In genomic region chr17:64466746-64467145, GRCm38 (mm10) we compare ENCODE assay signal across 18 mouse cellular contexts.
A peak's percentile ranks its signal among the peaks of the same experiment; 100 is the strongest.
DNase-seq lines count a peak whose midpoint lies in the region; ATAC-seq and TF ChIP-seq lines count a peak whose summit lies in the region.
"Had no signal": no experiment of that assay in that cellular context is flagged by ENCODE, and none has a peak within 500 bp of the region (broad histone marks: within the 10 kb centered on the region; RNA-seq: fewer than 3 reads in every experiment).

No protein-coding gene starts in this region.

- DNase-seq in hindbrain, embryonic 11.5 days (ENCODE audit: low spot score), result no peak
- peak; percentile 31 for DNase-seq in lung, embryonic 14.5 days
- DNase-seq in lung, postnatal 4 days, result no peak
- DNase-seq in cerebellum, postnatal 36 days, result no peak
- DNase-seq in kidney, postnatal 36 days, result no peak
- DNase-seq: adrenal gland, postnatal 10 days; cerebellum, adult 11 months; cerebellum, adult 8-10 months; forebrain, postnatal 0 days; gastrocnemius, postnatal 25 days; heart, adult 11 months; heart, postnatal 36 days had no signal

- no peaks in the 10 kb centered on the region for H3K36me3 ChIP-seq in hindbrain, embryonic 13.5 days
- no peaks in the 10 kb centered on the region for H3K36me3 ChIP-seq in hindbrain, embryonic 11.5 days (ENCODE audit: control insufficient read depth, insufficient read depth, low read length)
- H3K36me3 ChIP-seq in lung, embryonic 14.5 days (ENCODE audit: insufficient read depth), result no peaks in the 10 kb centered on the region
- no peaks in the 10 kb centered on the region for H3K36me3 ChIP-seq in liver, embryonic 15.5 days (replicated peaks)
- H3K36me3 ChIP-seq: embryonic facial prominence, embryonic 12.5 days; heart, embryonic 13.5 days; hindbrain, embryonic 12.5 days had no signal

- no peak overlapping the region for H3K4me3 ChIP-seq in hindbrain, embryonic 13.5 days
- H3K4me3 ChIP-seq in hindbrain, embryonic 11.5 days (ENCODE audit: low read depth, low read length), result no peak overlapping the region
- H3K4me3 ChIP-seq in lung, embryonic 14.5 days (ENCODE audit: low read depth, low read length), result no peak overlapping the region
- H3K4me3 ChIP-seq in liver, embryonic 15.5 days (replicated peaks), result no peak overlapping the region
- H3K4me3 ChIP-seq: embryonic facial prominence, embryonic 12.5 days; heart, embryonic 13.5 days; hindbrain, embryonic 12.5 days had no signal

- peak; percentile 21; the same call in 1 of the 2 replicates for ATAC-seq in hindbrain, embryonic 13.5 days (ENCODE audit: low FRiP score)
- ATAC-seq in hindbrain, embryonic 11.5 days (ENCODE audit: low FRiP score), result no peak
- no peak for ATAC-seq in lung, embryonic 14.5 days (ENCODE audit: insufficient read depth)
- ATAC-seq in liver, embryonic 15.5 days (ENCODE audit: insufficient read depth), result peak; percentile 60; the same call in 1 of the 2 replicates
- ATAC-seq: forebrain, postnatal 0 days; hindbrain, postnatal 0 days had no signal

- H3K9ac ChIP-seq in hindbrain, embryonic 13.5 days, result no peak overlapping the region
- H3K9ac ChIP-seq in hindbrain, embryonic 11.5 days (ENCODE audit: low read depth, low read length), result no peak overlapping the region
- no peak overlapping the region for H3K9ac ChIP-seq in lung, embryonic 14.5 days
- no peak overlapping the region for H3K9ac ChIP-seq in liver, embryonic 15.5 days
- H3K9ac ChIP-seq: embryonic facial prominence, embryonic 12.5 days; forebrain, postnatal 0 days; heart, embryonic 13.5 days; hindbrain, embryonic 12.5 days had no signal

- no peak for TF ChIP-seq CTCF in lung, embryonic 14.5 days (IDR thresholded peaks at IDR 0.05; ENCODE audit: low read depth)

- no peaks in the 10 kb centered on the region for H3K9me3 ChIP-seq in hindbrain, embryonic 13.5 days
- H3K9me3 ChIP-seq in hindbrain, embryonic 11.5 days (ENCODE audit: control insufficient read depth, low read length), result no peaks in the 10 kb centered on the region
- no peaks in the 10 kb centered on the region for H3K9me3 ChIP-seq in lung, embryonic 14.5 days (ENCODE audit: low read depth, low read length)
- H3K9me3 ChIP-seq in liver, embryonic 15.5 days (replicated peaks), result no peaks in the 10 kb centered on the region
- H3K9me3 ChIP-seq: embryonic facial prominence, embryonic 12.5 days; heart, embryonic 13.5 days; hindbrain, embryonic 12.5 days had no signal

- H3K27me3 ChIP-seq in hindbrain, embryonic 13.5 days, result no peaks in the 10 kb centered on the region
- H3K27me3 ChIP-seq in hindbrain, embryonic 11.5 days (ENCODE audit: control insufficient read depth, insufficient read depth, low read length), result no peaks in the 10 kb centered on the region
- H3K27me3 ChIP-seq in lung, embryonic 14.5 days (ENCODE audit: insufficient read depth, low read length), result no peaks in the 10 kb centered on the region
- no peaks in the 10 kb centered on the region for H3K27me3 ChIP-seq in liver, embryonic 15.5 days
- H3K27me3 ChIP-seq: embryonic facial prominence, embryonic 12.5 days; hindbrain, embryonic 12.5 days had no signal

- 69% methylated on average over 9 of the region's 9 CpGs for WGBS in hindbrain, embryonic 13.5 days
- 82% methylated on average over 9 of the region's 9 CpGs for WGBS in hindbrain, embryonic 11.5 days
- WGBS in lung, embryonic 14.5 days, result 76% methylated on average over 9 of the region's 9 CpGs
- WGBS in liver, embryonic 15.5 days (ENCODE audit: insufficient replicate concordance), result 74% methylated on average over 9 of the region's 9 CpGs

- no peak overlapping the region for H3K27ac ChIP-seq in hindbrain, embryonic 13.5 days
- H3K27ac ChIP-seq in hindbrain, embryonic 11.5 days (ENCODE audit: low read depth, low read length), result no peak overlapping the region
- no peak overlapping the region for H3K27ac ChIP-seq in lung, embryonic 14.5 days (ENCODE audit: low read depth)
- 0 out of 2 replicates have a peak overlapping the region, but pooled peaks have one; percentile 6 for H3K27ac ChIP-seq in liver, embryonic 15.5 days (replicated peaks)
- H3K27ac ChIP-seq: embryonic facial prominence, embryonic 12.5 days; heart, embryonic 13.5 days; hindbrain, embryonic 12.5 days; hindbrain, postnatal 0 days had no signal

- H3K4me1 ChIP-seq in hindbrain, embryonic 13.5 days (replicated peaks), result peaks cover 27% of the 10 kb centered on the region
- no peaks in the 10 kb centered on the region for H3K4me1 ChIP-seq in hindbrain, embryonic 11.5 days (replicated peaks; ENCODE audit: control insufficient read depth, insufficient read depth, low read length)
- no peaks in the 10 kb centered on the region for H3K4me1 ChIP-seq in lung, embryonic 14.5 days (ENCODE audit: insufficient read depth)
- no peaks in the 10 kb centered on the region for H3K4me1 ChIP-seq in liver, embryonic 15.5 days (replicated peaks)
- H3K4me1 ChIP-seq: embryonic facial prominence, embryonic 12.5 days had no signal

- no peak overlapping the region for H3K4me2 ChIP-seq in hindbrain, embryonic 13.5 days
- H3K4me2 ChIP-seq in hindbrain, embryonic 11.5 days (replicated peaks; ENCODE audit: low read depth, low read length), result no peak overlapping the region
- no peak overlapping the region for H3K4me2 ChIP-seq in lung, embryonic 14.5 days
- H3K4me2 ChIP-seq in liver, embryonic 15.5 days, result no peak overlapping the region
- H3K4me2 ChIP-seq: embryonic facial prominence, embryonic 12.5 days; heart, embryonic 13.5 days; hindbrain, embryonic 12.5 days had no signal

Comparison
In these comparisons a context has a peak if more than half of its experiments do, and no peak if none do; other contexts are left out.
1. ATAC-seq: peak in hindbrain, embryonic 13.5 days (single experiment) and liver, embryonic 15.5 days (single experiment); none in hindbrain, embryonic 11.5 days (single experiment) and lung, embryonic 14.5 days (single experiment).